Mouse (Mus musculus) stomach, postnatal 0 days (tissue): Measurements from ENCODE around the gene Slc11a1. TPM values are rescaled to one million over a fixed set of nuclear protein-coding genes. Genes with fewer than 3 reads are reported as not detected.

ENCODE experiments used
- ATAC-seq: fragments of 200-750 bp; cut with Nextera tagmentation; 2 replicates; pipeline ENCODE4 v1.8.0; 2017; ENCODE audit not compliant: low FRiP score, low TSS enrichment
- DNase-seq: peaks from one replicate; pipeline ENCODE4 v3.0.0-alpha.2; 2016; ENCODE audit warnings: low spot score
- H3K27ac ChIP-seq: fragments of 300-500 bp; sonication (generic); replicated peaks from 2 replicates; pipeline ENCODE4 v1.5.1; 2014; ENCODE audit warnings: mild to moderate bottlenecking, control low read depth
- H3K27me3 ChIP-seq: fragments of 300-500 bp; sonication (generic); 2 replicates; pipeline ENCODE4 v1.6.1; 2014; ENCODE audit warnings: low read length; ENCODE audit not compliant: control insufficient read depth, insufficient read depth
- H3K36me3 ChIP-seq: fragments of 300-500 bp; sonication (generic); 2 replicates; pipeline ENCODE4 v1.6.1; 2014; ENCODE audit warnings: low read length, mixed read lengths; ENCODE audit not compliant: control insufficient read depth, insufficient read depth
- H3K4me1 ChIP-seq: fragments of 300-500 bp; sonication (generic); replicated peaks from 2 replicates; pipeline ENCODE4 v1.6.1; 2014; ENCODE audit warnings: antibody characterized with exemption; ENCODE audit not compliant: control insufficient read depth, insufficient read depth
- H3K4me2 ChIP-seq: fragments of 300-500 bp; sonication (generic); replicated peaks from 2 replicates; pipeline ENCODE4 v1.6.1; 2014; ENCODE audit warnings: low read depth, mild to moderate bottlenecking, control low read depth, moderate library complexity
- H3K4me3 ChIP-seq: fragments of 300-500 bp; sonication (generic); 2 replicates; pipeline ENCODE4 v1.5.1; 2014; ENCODE audit warnings: low read depth, low read length, control low read depth
- H3K9ac ChIP-seq: fragments of 300-500 bp; sonication (generic); 2 replicates; pipeline ENCODE4 v1.6.1; 2014; ENCODE audit warnings: mild to moderate bottlenecking, low read length, control low read depth, mixed read lengths
- H3K9me3 ChIP-seq: fragments of 300-500 bp; sonication (generic); 2 replicates; pipeline ENCODE4 v1.6.1; 2016; ENCODE audit warnings: low read length; ENCODE audit not compliant: control insufficient read depth
- CTCF ChIP-seq: IDR thresholded peaks from 2 replicates; pipeline ENCODE4 v1.5.1; 2016; ENCODE audit warnings: antibody characterized with exemption, low read depth, mild to moderate bottlenecking, moderate library complexity
- EP300 ChIP-seq: optimal IDR thresholded peaks from 2 replicates; pipeline ENCODE3; 2016; ENCODE audit warnings: antibody characterized with exemption
- WGBS: fragments of 180-500 bp; shearing (Covaris S2); extraction: QIAGEN DNeasy Blood & Tissue Kit; methylation state at CpG from one replicate; pipeline ENCODE4 v1.1.7; 2014; 5-methylcytosine and 5-hydroxymethylcytosine counted together
- polyA plus RNA-seq: library from polyadenylated mRNA; unstranded; fragments of >200 nt; fragmentation: Nextera tagmentation; extraction: Ambion mirVana; gene quantifications from 2 replicates; pipeline ENCODE4 v1.2.1, GENCODE M21; 2015

The Slc11a1 gene
- polyA plus RNA-seq, 1 experiment from 2014 or later = 3.8 TPM

DNA sequence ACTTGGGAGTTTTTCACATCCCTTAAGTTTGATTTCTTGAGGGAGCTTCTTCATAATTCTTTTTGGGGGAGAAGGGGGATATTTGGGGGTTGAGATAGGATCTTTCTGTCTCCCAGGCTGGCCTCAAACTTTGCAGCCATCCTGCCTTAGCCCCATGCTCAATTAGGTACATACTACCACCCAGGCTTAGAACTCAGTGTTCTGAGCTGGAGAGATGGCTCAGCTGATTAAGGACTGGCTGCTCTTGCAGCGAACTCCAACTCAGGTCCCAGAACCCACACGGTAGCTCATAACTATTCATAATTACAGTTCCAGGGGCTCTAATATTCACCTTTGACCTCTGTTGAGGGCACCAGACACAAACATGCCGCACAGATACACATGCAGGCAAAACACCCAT is 40.4 kb upstream of the Slc11a1 start:
- WGBS = 77% methylated on average over 3 of the region's 3 CpGs

DNA sequence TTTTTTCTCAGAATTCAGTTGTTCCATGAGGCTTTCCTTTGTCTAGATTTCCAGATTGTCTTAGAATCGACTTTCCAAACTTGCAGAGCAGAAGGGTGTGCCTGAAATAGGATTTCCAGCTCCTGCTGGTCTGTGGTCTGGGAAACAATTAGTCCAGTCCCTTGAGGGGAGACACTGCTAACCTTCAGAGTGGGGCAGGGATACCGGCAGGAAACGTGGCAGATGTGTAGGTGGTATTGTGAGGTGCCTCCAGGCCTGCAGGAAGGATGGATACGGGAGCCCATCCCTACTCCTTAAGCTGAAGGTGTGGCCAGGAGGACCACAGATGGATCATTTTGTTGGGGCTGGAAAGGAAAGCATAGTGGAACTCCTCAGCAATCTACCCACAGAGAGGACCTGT is 40.0 kb upstream of the Slc11a1 start:
- TF ChIP-seq CTCF (no peak), EP300 (no peak)
- no peak overlapping the region for H3K27ac ChIP-seq
- WGBS = 58% methylated on average over 4 of the region's 4 CpGs
- H3K4me2 ChIP-seq = no peak overlapping the region
- no peak for DNase-seq
- H3K9ac ChIP-seq = no peak overlapping the region
- no peaks in the 10 kb centered on the region for H3K9me3 ChIP-seq
- H3K4me1 ChIP-seq = no peaks in the 10 kb centered on the region
- no peaks in the 10 kb centered on the region for H3K27me3 ChIP-seq
- no peak for ATAC-seq
- no peaks in the 10 kb centered on the region for H3K36me3 ChIP-seq
- no peak overlapping the region for H3K4me3 ChIP-seq

More for the DNA sequence above, 40.4 kb upstream of the Slc11a1 start:
- Histone ChIP-seq H3K4me1 (no peaks in the 10 kb centered on the region), H3K4me2 (no peak overlapping the region), H3K9me3 (no peaks in the 10 kb centered on the region), H3K36me3 (no peaks in the 10 kb centered on the region), H3K27ac (no peak overlapping the region), H3K9ac (no peak overlapping the region), H3K27me3 (no peaks in the 10 kb centered on the region), H3K4me3 (no peak overlapping the region)
- DNase-seq (no peak), ATAC-seq (no peak)
- TF ChIP-seq CTCF = no peak
- TF ChIP-seq EP300 = no peak

- Histone ChIP-seq H3K9me3 (no peaks in the 10 kb centered on the region), H3K4me1 (no peaks in the 10 kb centered on the region), H3K9ac (no peak overlapping the region), H3K27ac (no peak overlapping the region), H3K4me2 (no peak overlapping the region), H3K4me3 (no peak overlapping the region), H3K27me3 (no peaks in the 10 kb centered on the region), H3K36me3 (no peaks in the 10 kb centered on the region)
- WGBS = 75% methylated on average over 6 of the region's 6 CpGs
- no peak for TF ChIP-seq EP300
- no peak for TF ChIP-seq CTCF
- no peak for DNase-seq
- ATAC-seq = no peak
Observed at GRCm38 (mm10) chr1:74335436-74336170, 39.4 kb upstream of the Slc11a1 start.

DNA sequence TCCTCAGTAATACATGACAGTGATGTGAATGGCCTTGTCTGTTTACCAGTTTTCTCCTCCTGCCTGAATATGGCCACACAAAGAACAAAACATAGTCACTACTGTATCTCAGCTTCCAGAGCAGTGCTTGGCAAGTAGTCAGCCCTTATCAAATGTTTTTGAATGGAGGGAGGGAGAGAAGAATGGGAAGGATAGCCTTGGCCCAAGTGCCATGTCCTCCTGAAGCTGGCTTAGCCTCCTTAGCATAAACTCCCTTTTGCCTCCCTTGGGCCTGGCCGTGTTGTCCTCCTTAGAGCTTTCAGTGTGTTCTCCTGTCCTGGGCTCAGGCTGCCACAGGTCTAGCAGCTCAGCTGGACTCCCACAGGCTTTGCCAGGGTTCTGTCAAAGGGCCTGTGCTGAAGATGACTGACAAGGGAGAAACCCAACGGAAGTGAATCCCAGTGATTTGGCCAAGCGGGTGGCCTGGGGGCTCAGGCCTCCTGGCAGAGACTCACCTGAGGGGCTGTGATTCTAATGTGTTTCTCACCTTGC is 37.7 kb upstream of the Slc11a1 start:
- no peak overlapping the region for H3K4me3 ChIP-seq
- 76% methylated on average over 3 of the region's 3 CpGs for WGBS
- no peaks in the 10 kb centered on the region for H3K36me3 ChIP-seq
- no peak overlapping the region for H3K4me2 ChIP-seq
- TF ChIP-seq EP300 (no peak), CTCF (no peak)
- no peaks in the 10 kb centered on the region for H3K27me3 ChIP-seq
- DNase-seq = no peak
- no peak for ATAC-seq
- H3K4me1 ChIP-seq = no peaks in the 10 kb centered on the region
- no peak overlapping the region for H3K27ac ChIP-seq
- H3K9me3 ChIP-seq = no peaks in the 10 kb centered on the region
- no peak overlapping the region for H3K9ac ChIP-seq

DNA sequence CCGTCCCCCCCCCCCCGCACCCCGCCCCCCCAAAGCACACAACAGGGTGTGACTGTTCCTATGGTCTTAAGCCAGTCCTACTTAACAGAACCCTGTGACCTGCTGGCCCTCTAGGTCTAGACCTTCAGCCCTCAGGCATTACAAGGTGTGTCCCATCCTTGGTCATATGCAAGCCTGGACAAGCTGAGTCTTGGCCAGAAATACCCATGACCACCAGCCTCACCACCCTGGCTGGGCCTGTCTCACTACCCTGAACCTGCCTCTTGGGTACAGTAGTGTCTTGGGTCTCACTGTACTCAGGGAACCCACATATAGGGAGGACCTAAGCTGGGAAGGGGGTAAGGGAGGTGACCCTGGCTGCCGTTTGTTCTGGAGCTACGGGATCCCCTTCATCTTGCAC is 37.0 kb upstream of the Slc11a1 start:
- Histone ChIP-seq H3K27me3 (no peaks in the 10 kb centered on the region), H3K9me3 (no peaks in the 10 kb centered on the region), H3K4me1 (no peaks in the 10 kb centered on the region), H3K9ac (no peak overlapping the region), H3K27ac (no peak overlapping the region), H3K4me2 (no peak overlapping the region), H3K4me3 (no peak overlapping the region), H3K36me3 (no peaks in the 10 kb centered on the region)
- TF ChIP-seq EP300 (no peak), CTCF (no peak)
- no peak for DNase-seq
- ATAC-seq = peak; percentile 45; the same call in 1 of the 2 replicates
- WGBS = 80% methylated on average over 5 of the region's 5 CpGs

GRCm38 (mm10) chr1:74338626-74339025 is 36.4 kb upstream of the Slc11a1 start:
- no peak overlapping the region for H3K4me3 ChIP-seq
- no peaks in the 10 kb centered on the region for H3K36me3 ChIP-seq
- no peaks in the 10 kb centered on the region for H3K9me3 ChIP-seq
- H3K4me1 ChIP-seq = no peaks in the 10 kb centered on the region
- TF ChIP-seq EP300 (no peak), CTCF (no peak)
- no peak overlapping the region for H3K4me2 ChIP-seq
- no peak for DNase-seq
- H3K27me3 ChIP-seq = no peaks in the 10 kb centered on the region
- H3K27ac ChIP-seq = no peak overlapping the region
- H3K9ac ChIP-seq = no peak overlapping the region
- WGBS = 84% methylated on average over 4 of the region's 4 CpGs
- ATAC-seq = no peak
